Mouse (Mus musculus) limb, embryonic 15.5 days (tissue): ENCODE data around the gene Fmnl2. TPM values are rescaled to one million over a fixed set of nuclear protein-coding genes. Genes with fewer than 3 reads are reported as not detected.

Experiments used
- ATAC-seq: fragments of 200-750 bp; cut with Nextera tagmentation; 2 replicates; pipeline ENCODE4 v1.8.0; 2017; ENCODE audit warnings: low read depth, moderate TSS enrichment; ENCODE audit not compliant: insufficient number of reproducible peaks, low FRiP score, low TSS enrichment
- H3K27ac ChIP-seq: fragments of 300-500 bp; sonication (generic); 2 replicates; pipeline ENCODE4 v1.5.1; 2015; ENCODE audit warnings: moderate library complexity, mild to moderate bottlenecking, inconsistent platforms
- H3K27me3 ChIP-seq: fragments of 300-500 bp; sonication (generic); 2 replicates; pipeline ENCODE4 v1.6.1; 2015; ENCODE audit warnings: inconsistent platforms
- H3K36me3 ChIP-seq: fragments of 300-500 bp; sonication (generic); 2 replicates; pipeline ENCODE4 v1.6.1; 2015; ENCODE audit warnings: inconsistent platforms
- H3K4me1 ChIP-seq: fragments of 300-500 bp; sonication (generic); 2 replicates; pipeline ENCODE4 v1.6.1; 2015; ENCODE audit warnings: inconsistent platforms
- H3K4me2 ChIP-seq: fragments of 300-500 bp; sonication (generic); 2 replicates; pipeline ENCODE4 v1.6.1; 2015; ENCODE audit warnings: mild to moderate bottlenecking, inconsistent platforms
- H3K4me3 ChIP-seq: fragments of 300-500 bp; sonication (generic); 2 replicates; pipeline ENCODE4 v1.5.1; 2015; ENCODE audit warnings: mild to moderate bottlenecking, inconsistent platforms
- H3K9ac ChIP-seq: fragments of 300-500 bp; sonication (generic); 2 replicates; pipeline ENCODE4 v1.6.1; 2015; ENCODE audit warnings: inconsistent platforms
- H3K9me3 ChIP-seq: fragments of 300-500 bp; sonication (generic); 2 replicates; pipeline ENCODE4 v1.6.1; 2016; ENCODE audit warnings: inconsistent platforms
- polyA plus RNA-seq: library from polyadenylated mRNA; unstranded; fragments of >200 nt; fragmentation: Nextera tagmentation; extraction: Ambion mirVana; gene quantifications from 2 replicates; pipeline ENCODE4 v1.2.1, GENCODE M21; 2015

Fmnl2 gene
- polyA plus RNA-seq, 1 experiment from 2014 or later, result 9.4 TPM

DNA sequence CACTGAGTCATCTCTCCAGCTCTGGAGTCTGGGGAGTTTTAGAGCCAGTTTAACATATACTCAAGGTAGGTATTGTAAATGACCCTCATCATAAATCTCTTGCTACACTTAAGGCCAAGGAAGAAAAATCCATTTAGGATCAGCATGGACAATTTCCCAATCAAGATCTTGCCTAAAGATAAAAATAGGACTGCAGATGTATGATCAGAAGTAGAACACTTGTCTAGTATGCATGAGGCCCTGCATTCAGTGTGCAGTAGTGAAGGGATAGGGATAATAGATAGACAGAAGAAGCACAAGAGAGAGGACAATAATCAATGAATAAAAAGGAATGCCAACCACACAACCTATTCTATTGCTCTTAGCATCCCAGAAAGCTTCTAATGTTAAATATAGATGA lies 322.2 kb downstream of the Fmnl2 start:
- no peaks in the 10 kb centered on the region for H3K9me3 ChIP-seq
- H3K27me3 ChIP-seq, result no peaks in the 10 kb centered on the region
- no peak overlapping the region for H3K27ac ChIP-seq
- no peaks in the 10 kb centered on the region; the same call in 1 of the 2 replicates for H3K4me1 ChIP-seq
- no peak overlapping the region for H3K4me2 ChIP-seq
- peaks cover 9% of the 10 kb centered on the region; the same call in 1 of the 2 replicates for H3K36me3 ChIP-seq
- no peak overlapping the region for H3K4me3 ChIP-seq
- no peak for ATAC-seq
- no peak overlapping the region for H3K9ac ChIP-seq

Other genes starting within 250 kb of the Fmnl2 start
- gene Cacnb4, start 181.0 kb upstream of the Fmnl2 start, polyA plus RNA-seq, result 0.63 and 1.6 TPM in 2 replicates
- 35.3 and 36.2 TPM in 2 replicates for gene Stam2, start 115.6 kb upstream of the Fmnl2 start, polyA plus RNA-seq